Mouse (Mus musculus): ENCODE measurements at regions not wholly inside any gene's neighbourhood (a gene's known extent, or its start where the extent isn't known, plus 50 kb on each side); places are given as distances from the start of the nearest gene placed in this dataset.

GRCm38 (mm10) chr3:132237344-132237743, 152.3 kb downstream of the Dkk2 start:
- Histone ChIP-seq H3K36me3 (ENCODE audit: control insufficient read depth, insufficient read depth, low read length, poor library complexity, severe bottlenecking) (no peaks in the 10 kb centered on the region), H3K27me3 (ENCODE audit: control insufficient read depth, insufficient read depth, low read length, poor library complexity, severe bottlenecking) (no peaks in the 10 kb centered on the region)
- DNase-seq (ENCODE audit: low read depth, low spot score) = no peak

- no peak for DNase-seq (ENCODE audit: low read depth, low spot score)
- Histone ChIP-seq H3K36me3 (ENCODE audit: control insufficient read depth, insufficient read depth, low read length, poor library complexity, severe bottlenecking) (no peaks in the 10 kb centered on the region), H3K27me3 (ENCODE audit: control insufficient read depth, insufficient read depth, low read length, poor library complexity, severe bottlenecking) (no peaks in the 10 kb centered on the region)
Measured at GRCm38 (mm10) chr3:132257834-132258233, 172.7 kb downstream of the Dkk2 start.

DNA sequence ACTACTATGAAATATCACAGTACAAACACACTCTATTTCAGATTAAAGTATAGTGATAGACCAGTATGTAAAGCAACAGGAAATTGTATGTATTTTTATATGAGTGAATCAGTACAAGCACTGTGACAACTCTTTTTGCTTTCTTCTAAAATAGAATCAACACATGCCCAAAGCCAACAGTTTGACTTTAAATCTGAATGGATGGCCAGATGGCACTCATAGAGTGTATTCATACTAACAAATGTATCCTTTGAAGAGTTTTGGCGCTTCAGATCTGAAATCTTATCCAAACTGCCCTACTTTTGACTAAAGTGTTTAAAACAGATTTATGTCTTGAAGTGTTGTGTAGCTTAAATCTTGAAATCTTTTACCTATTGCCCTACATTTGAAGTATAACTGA, 184.5 kb downstream of the Dkk2 start:
- no peak for DNase-seq (ENCODE audit: low read depth, low spot score)
- Histone ChIP-seq H3K36me3 (ENCODE audit: control insufficient read depth, insufficient read depth, low read length, poor library complexity, severe bottlenecking) (no peaks in the 10 kb centered on the region), H3K27me3 (ENCODE audit: control insufficient read depth, insufficient read depth, low read length, poor library complexity, severe bottlenecking) (no peaks in the 10 kb centered on the region)

- Histone ChIP-seq H3K27me3 (ENCODE audit: control insufficient read depth, insufficient read depth, low read length, poor library complexity, severe bottlenecking) (no peaks in the 10 kb centered on the region), H3K36me3 (ENCODE audit: control insufficient read depth, insufficient read depth, low read length, poor library complexity, severe bottlenecking) (no peaks in the 10 kb centered on the region)
- no peak for DNase-seq (ENCODE audit: low read depth, low spot score)
Measured at GRCm38 (mm10) chr3:132274786-132275185, 189.7 kb downstream of the Dkk2 start.

DNA sequence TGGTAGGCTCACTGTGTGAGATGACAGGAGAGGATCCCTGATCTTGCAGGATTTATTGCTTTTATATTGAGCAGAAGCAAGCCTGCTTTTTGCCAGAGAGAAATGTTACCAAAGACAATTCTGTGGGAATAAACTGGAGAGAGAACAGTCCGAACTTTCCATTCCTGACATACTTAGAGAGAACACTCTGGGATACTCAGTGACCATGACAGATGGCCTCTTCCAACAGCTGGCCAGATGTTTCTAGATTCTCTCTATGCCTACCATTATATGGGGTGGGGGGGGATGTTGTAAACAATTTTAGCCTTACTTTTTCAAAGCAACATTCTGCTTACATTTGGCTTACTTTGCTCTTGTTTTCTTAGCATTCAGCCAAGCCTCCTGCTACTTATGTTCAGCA, 192.7 kb downstream of the Dkk2 start:
- Histone ChIP-seq H3K36me3 (ENCODE audit: control insufficient read depth, insufficient read depth, low read length, poor library complexity, severe bottlenecking) (no peaks in the 10 kb centered on the region), H3K27me3 (ENCODE audit: control insufficient read depth, insufficient read depth, low read length, poor library complexity, severe bottlenecking) (no peaks in the 10 kb centered on the region)
- DNase-seq (ENCODE audit: low read depth, low spot score) = no peak

DNA sequence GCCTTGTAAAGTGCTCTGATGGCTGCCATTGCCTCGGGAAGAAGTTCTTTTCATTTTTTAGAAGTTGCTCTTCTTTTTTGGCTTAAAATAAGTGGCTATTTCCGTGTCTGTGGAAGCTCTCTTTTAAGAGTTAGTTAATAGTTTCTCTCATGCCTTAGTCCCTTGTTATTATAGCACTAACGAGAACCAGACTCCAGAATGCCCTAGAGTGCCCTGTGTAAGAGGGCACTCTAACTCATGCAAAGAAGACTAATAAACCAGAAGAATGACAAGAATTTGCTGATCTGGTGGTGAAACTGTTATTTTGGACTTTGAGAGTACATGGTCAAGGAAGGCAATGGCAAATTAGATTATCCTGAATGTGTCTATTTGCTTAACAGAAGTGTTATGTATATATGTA, 202.6 kb downstream of the Dkk2 start:
- DNase-seq (ENCODE audit: low read depth, low spot score) = no peak
- H3K36me3 ChIP-seq (ENCODE audit: control insufficient read depth, insufficient read depth, low read length, poor library complexity, severe bottlenecking) = no peaks in the 10 kb centered on the region
- no peaks in the 10 kb centered on the region for H3K27me3 ChIP-seq (ENCODE audit: control insufficient read depth, insufficient read depth, low read length, poor library complexity, severe bottlenecking)

GRCm38 (mm10) chr3:132326961-132327360, 241.9 kb downstream of the Dkk2 start:
- H3K36me3 ChIP-seq (ENCODE audit: control insufficient read depth, insufficient read depth, low read length, poor library complexity, severe bottlenecking) = no peaks in the 10 kb centered on the region
- DNase-seq (ENCODE audit: low read depth, low spot score) = no peak
- no peaks in the 10 kb centered on the region for H3K27me3 ChIP-seq (ENCODE audit: control insufficient read depth, insufficient read depth, low read length, poor library complexity, severe bottlenecking)

DNA sequence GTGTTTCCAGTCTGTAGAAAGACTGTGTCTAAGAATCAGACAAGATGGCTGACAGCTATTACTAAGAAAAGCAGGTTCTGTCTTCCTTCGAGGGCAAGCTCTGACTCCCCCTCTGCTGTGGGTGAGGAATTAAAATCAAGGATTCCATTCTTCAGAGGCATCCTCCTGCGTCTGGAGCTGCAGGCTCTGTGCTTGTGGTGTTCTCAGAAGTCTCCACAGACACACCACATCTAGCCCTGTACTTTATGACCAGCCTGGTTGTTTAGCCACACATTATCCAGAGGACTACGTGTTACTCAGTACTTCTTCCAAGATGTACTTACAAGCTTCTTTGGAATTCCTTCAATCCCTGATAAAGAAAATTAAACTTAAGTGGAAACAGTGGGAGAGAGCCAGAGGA, 258.5 kb downstream of the Dkk2 start:
- Histone ChIP-seq H3K36me3 (ENCODE audit: control insufficient read depth, insufficient read depth, low read length, poor library complexity, severe bottlenecking) (no peaks in the 10 kb centered on the region), H3K27me3 (ENCODE audit: control insufficient read depth, insufficient read depth, low read length, poor library complexity, severe bottlenecking) (no peaks in the 10 kb centered on the region)
- no peak for DNase-seq (ENCODE audit: low read depth, low spot score)

DNA sequence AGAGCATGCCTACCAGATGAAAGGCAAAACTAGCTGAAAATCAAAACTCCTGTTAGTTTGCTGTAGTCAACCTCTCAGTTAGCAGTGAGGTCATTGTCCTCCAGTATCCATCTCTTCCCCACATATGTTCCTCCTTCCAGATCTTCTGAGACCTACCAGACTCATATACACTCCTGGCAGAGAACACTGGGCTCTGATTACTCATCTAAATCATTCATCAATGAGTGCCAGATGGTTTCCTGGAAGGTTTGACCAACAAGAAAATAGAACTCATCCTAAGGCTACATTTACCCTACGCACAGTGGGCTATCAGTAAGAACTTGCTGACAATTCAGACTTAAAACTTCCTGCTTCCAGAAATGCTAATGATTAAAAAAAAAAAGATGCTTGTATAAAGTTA, 260.8 kb downstream of the Dkk2 start:
- H3K36me3 ChIP-seq (ENCODE audit: control insufficient read depth, insufficient read depth, low read length, poor library complexity, severe bottlenecking) = no peaks in the 10 kb centered on the region
- H3K27me3 ChIP-seq (ENCODE audit: control insufficient read depth, insufficient read depth, low read length, poor library complexity, severe bottlenecking) = no peaks in the 10 kb centered on the region
- no peak for DNase-seq (ENCODE audit: low read depth, low spot score)

- DNase-seq (ENCODE audit: low read depth, low spot score) = no peak
- Histone ChIP-seq H3K36me3 (ENCODE audit: control insufficient read depth, insufficient read depth, low read length, poor library complexity, severe bottlenecking) (no peaks in the 10 kb centered on the region), H3K27me3 (ENCODE audit: control insufficient read depth, insufficient read depth, low read length, poor library complexity, severe bottlenecking) (no peaks in the 10 kb centered on the region)
Measured at GRCm38 (mm10) chr3:132349602-132350001, 264.5 kb downstream of the Dkk2 start.

DNA sequence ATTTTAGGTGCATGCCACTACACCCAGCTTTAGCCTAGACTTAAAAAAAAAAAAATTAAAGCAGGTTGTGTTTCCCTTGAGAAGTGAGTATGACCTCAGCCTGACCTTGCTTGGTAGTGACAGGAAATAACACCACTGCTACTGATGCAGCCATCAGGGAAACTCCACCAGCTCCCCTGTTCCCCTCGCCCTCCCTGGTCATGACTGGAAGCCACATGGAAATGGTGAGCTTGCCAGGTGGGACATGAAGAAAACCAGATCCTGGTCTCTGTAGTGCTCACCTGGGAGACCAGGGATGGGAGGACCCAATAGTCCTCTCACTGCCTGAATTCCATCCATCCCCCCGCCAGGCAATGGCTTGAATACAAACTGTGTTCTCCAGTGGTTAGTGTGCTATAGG, 268.1 kb downstream of the Dkk2 start:
- H3K36me3 ChIP-seq (ENCODE audit: control insufficient read depth, insufficient read depth, low read length, poor library complexity, severe bottlenecking) = no peaks in the 10 kb centered on the region
- H3K27me3 ChIP-seq (ENCODE audit: control insufficient read depth, insufficient read depth, low read length, poor library complexity, severe bottlenecking) = no peaks in the 10 kb centered on the region
- DNase-seq (ENCODE audit: low read depth, low spot score) = no peak

DNA sequence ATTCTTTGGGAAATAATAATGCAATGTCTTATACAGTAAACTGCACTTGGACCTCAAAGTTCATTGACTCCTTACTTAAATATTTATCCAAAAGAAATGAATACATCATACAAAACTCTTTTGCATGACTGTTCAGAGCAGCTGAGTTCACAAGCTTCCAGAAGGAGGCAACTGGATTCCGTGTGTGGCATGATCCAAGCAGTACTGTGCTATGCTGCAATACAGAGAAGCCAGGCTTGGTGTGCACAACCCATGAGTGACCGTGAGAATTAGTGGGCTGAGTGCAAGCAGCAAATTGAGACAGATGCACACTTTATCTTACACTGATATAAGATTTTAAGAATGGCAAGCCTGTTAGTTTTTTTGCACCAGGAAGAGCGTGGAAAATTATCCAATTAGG, 270.0 kb upstream of the Gimd1 start:
- Histone ChIP-seq H3K36me3 (ENCODE audit: control insufficient read depth, insufficient read depth, low read length, poor library complexity, severe bottlenecking) (no peaks in the 10 kb centered on the region), H3K27me3 (ENCODE audit: control insufficient read depth, insufficient read depth, low read length, poor library complexity, severe bottlenecking) (no peaks in the 10 kb centered on the region)
- DNase-seq (ENCODE audit: low read depth, low spot score) = no peak

DNA sequence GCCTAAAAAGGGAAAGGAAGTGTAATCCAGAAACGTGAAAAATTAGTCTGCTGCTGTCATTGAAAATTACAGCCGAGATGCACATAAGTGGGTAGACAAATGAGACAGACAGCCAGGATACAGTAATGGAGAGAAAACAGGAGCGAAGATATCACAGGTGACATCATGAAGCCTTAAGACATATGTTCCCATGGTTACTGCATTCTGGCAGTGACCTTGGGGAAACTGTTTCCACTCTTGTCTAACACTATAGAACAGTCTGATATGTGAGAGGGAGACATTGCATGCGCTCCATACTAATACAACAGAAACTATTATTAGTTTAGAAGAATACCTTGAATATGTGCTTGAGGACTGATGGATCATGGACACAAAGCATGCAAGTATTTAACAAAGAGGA, 254.0 kb upstream of the Gimd1 start:
- no peak for DNase-seq (ENCODE audit: low read depth, low spot score)
- H3K36me3 ChIP-seq (ENCODE audit: control insufficient read depth, insufficient read depth, low read length, poor library complexity, severe bottlenecking) = no peaks in the 10 kb centered on the region
- no peaks in the 10 kb centered on the region for H3K27me3 ChIP-seq (ENCODE audit: control insufficient read depth, insufficient read depth, low read length, poor library complexity, severe bottlenecking)

GRCm38 (mm10) chr3:132417742-132418141, 211.9 kb upstream of the Gimd1 start:
- no peak for DNase-seq (ENCODE audit: low read depth, low spot score)
- H3K27me3 ChIP-seq (ENCODE audit: control insufficient read depth, insufficient read depth, low read length, poor library complexity, severe bottlenecking) = no peaks in the 10 kb centered on the region

DNA sequence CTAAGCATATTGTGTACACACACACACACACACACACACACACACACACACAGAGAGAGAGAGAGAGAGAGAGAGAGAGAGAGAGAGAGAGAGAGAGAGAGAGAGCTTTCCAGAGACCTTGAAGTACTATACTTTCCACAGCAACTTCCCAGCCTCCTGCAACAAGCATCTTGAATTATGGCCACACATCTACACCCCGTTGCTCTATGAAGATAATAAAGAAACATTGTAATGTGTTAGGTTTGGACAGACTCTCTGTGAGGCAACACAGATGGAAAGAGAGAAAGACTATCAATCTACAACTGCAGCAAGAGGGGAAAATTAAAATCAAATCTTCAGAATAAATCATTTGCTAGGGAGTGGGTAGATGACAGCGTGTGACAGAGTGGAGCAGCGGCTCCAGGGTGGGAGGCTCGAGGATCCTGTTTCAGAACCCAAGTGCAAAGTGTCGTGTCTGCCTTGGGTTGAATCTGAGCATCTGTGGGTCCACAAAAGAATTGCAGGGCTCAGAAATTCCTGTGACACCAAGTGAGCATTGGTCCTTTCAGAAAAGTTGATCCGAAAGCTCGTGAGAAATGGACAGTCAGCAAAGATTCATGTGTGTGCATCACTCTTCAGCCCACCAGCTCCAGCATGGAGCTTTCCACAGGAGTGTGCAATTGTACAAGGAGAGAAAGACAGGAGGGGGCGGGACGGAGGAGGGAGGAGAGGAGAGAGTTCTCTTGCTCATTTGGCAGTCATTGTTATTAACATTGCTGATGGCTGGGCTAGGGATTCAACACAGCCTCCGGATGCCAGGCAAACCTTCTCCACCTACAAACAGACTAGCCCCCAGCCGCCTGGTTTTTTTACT, 203.6 kb upstream of the Gimd1 start:
- DNase-seq (ENCODE audit: low read depth, low spot score) = no peak
- no peaks in the 10 kb centered on the region for H3K36me3 ChIP-seq (ENCODE audit: control insufficient read depth, insufficient read depth, low read length, poor library complexity, severe bottlenecking)
- no peaks in the 10 kb centered on the region for H3K27me3 ChIP-seq (ENCODE audit: control insufficient read depth, insufficient read depth, low read length, poor library complexity, severe bottlenecking)

More at GRCm38 (mm10) chr3:132417742-132418141, 211.9 kb upstream of the Gimd1 start:
- no peaks in the 10 kb centered on the region for H3K36me3 ChIP-seq (ENCODE audit: control insufficient read depth, insufficient read depth, low read length, poor library complexity, severe bottlenecking)

DNA sequence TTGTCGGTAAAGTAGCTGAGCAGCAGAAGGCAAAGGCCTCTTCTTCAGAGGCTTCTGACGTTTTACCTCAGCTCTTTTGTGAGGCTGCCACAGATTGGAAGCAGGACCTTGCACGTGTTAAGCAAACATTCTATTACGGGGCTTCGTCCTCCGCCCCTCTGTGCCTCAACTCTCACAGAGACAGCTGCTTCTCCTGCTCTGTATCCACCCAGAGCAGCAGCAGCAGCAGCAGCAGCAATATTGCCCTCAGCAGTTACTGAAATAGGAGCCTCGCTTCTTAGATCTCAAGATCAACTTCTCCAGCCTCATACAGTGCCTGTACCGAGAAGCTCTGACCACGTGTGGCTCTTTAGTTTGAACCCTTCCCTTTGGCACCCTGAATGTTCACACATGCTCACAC, 202.4 kb upstream of the Gimd1 start:
- Histone ChIP-seq H3K36me3 (ENCODE audit: control insufficient read depth, insufficient read depth, low read length, poor library complexity, severe bottlenecking) (no peaks in the 10 kb centered on the region), H3K27me3 (ENCODE audit: control insufficient read depth, insufficient read depth, low read length, poor library complexity, severe bottlenecking) (no peaks in the 10 kb centered on the region)
- DNase-seq (ENCODE audit: low read depth, low spot score) = no peak
